Mouse (Mus musculus) MEL (cell line): Measurements from ENCODE around the gene Zdhhc8.

Experiments
- CTCF ChIP-seq, 3 experiments: IDR thresholded peaks in 2 of 3; conservative IDR thresholded peaks in 1 of 3; 2 replicates each; pipeline ENCODE4 v1.5.1; 2011 to 2012; ENCODE audit warnings: low read length in 3 of 3, low read depth in 2 of 3, mild to moderate bottlenecking in 2 of 3, improper control_type of control experiment in 1 of 3, inconsistent platforms in 1 of 3, mixed read lengths in 1 of 3, moderate library complexity in 1 of 3; ENCODE audit not compliant: control insufficient read depth in 1 of 3, insufficient read depth in 1 of 3, poor library complexity in 1 of 3, severe bottlenecking in 1 of 3
- MAFK ChIP-seq: IDR thresholded peaks from 2 replicates; pipeline ENCODE4 v1.6.1; 2011; ENCODE audit warnings: low read depth, mild to moderate bottlenecking, low read length, improper control_type of control experiment, borderline replicate concordance
- MAX ChIP-seq: IDR thresholded peaks from 2 replicates; pipeline ENCODE4 v1.6.1; 2011; ENCODE audit warnings: low read length, improper control_type of control experiment
- MEF2A ChIP-seq: IDR thresholded peaks from 2 replicates; pipeline ENCODE4 v1.6.1; 2014; ENCODE audit warnings: low read depth, mild to moderate bottlenecking, inconsistent platforms, low read length, improper control_type of control experiment; ENCODE audit not compliant: poor library complexity, insufficient replicate concordance, severe bottlenecking; ENCODE audit errors: extremely low read depth
- POLR2A ChIP-seq, 2 experiments: IDR thresholded peaks; 2 replicates each; pipeline ENCODE4 v1.6.1; 2011 to 2012; ENCODE audit warnings: low read length in 2 of 2, mild to moderate bottlenecking in 2 of 2, control low read depth in 1 of 2, improper control_type of control experiment in 1 of 2, low read depth in 1 of 2, moderate library complexity in 1 of 2; ENCODE audit not compliant: control insufficient read depth in 1 of 2, insufficient read depth in 1 of 2, poor library complexity in 1 of 2
- POLR2AphosphoS2 ChIP-seq: IDR thresholded peaks from 2 replicates; pipeline ENCODE4 v1.6.1; 2011; ENCODE audit warnings: low read length, improper control_type of control experiment
- TAL1 ChIP-seq: IDR thresholded peaks from 2 replicates; pipeline ENCODE4 v1.6.1; 2012; ENCODE audit warnings: mild to moderate bottlenecking, inconsistent platforms, low read length, moderate library complexity, mixed read lengths
- TBP ChIP-seq: IDR thresholded peaks from 2 replicates; pipeline ENCODE4 v1.8.0; 2011; ENCODE audit warnings: low read depth, low read length, improper control_type of control experiment
- TCF12 ChIP-seq: IDR thresholded peaks from 2 replicates; pipeline ENCODE4 v1.6.1; 2014; ENCODE audit warnings: low read depth, mild to moderate bottlenecking, inconsistent platforms, low read length, improper control_type of control experiment, moderate library complexity

GRCm38 (mm10) chr16:18217579-18217978 lies 17.4 kb downstream of the Zdhhc8 start, which contains the start of gene Ccdc188:
- TF ChIP-seq POLR2A (IDR thresholded peaks at IDR 0.05; ENCODE audit: control insufficient read depth in 1 of 2, insufficient read depth in 1 of 2, low read depth in 1 of 2, low read length in 2 of 2, poor library complexity in 1 of 2) (no peak), TCF12 (no peak), CTCF (IDR thresholded peaks at IDR 0.05 in 2 of 3, conservative IDR thresholded peaks at IDR 0.05 in 1 of 3; ENCODE audit: control insufficient read depth in 1 of 3, insufficient read depth in 1 of 3, low read depth in 2 of 3, low read length in 3 of 3, poor library complexity in 1 of 3, severe bottlenecking in 1 of 3) (no peak), TAL1 (no peak), MAX (no peak), POLR2AphosphoS2 (no peak), TBP (no peak), MEF2A (no peak), MAFK (no peak)
